24 mouse cellular contexts compared by ENCODE assay signal in genomic region chr9:78493171-78493570, GRCm38 (mm10). TPM values are rescaled to one million over a fixed set of nuclear protein-coding genes. Genes with fewer than 3 reads are reported as not detected.
DNase-seq lines count a peak whose midpoint lies in the region; ATAC-seq lines count a peak whose summit lies in the region.
"Had no signal": no experiment of that assay in that cellular context is flagged by ENCODE, and none has a peak within 500 bp of the region (broad histone marks: within the 10 kb centered on the region; RNA-seq: fewer than 3 reads in every experiment).

No protein-coding gene starts in this region.

- ATAC-seq in forebrain, embryonic 14.5 days: no peak
- ATAC-seq in forebrain, embryonic 11.5 days (replicated peaks; ENCODE audit: low FRiP score): no peak
- 0 out of 2 replicates have a peak, but pooled peaks have one; percentile 39 for ATAC-seq in forebrain, embryonic 16.5 days
- ATAC-seq in intestine, embryonic 16.5 days: no peak
- no peak for ATAC-seq in intestine, embryonic 15.5 days
- ATAC-seq: activated CD4-positive, CD25-positive, alpha-beta regulatory T cell, adult 4 months; CD4-positive, CD25-positive, alpha-beta regulatory T cell, adult 4 months; Patski had no signal

- WGBS in forebrain, embryonic 14.5 days: 66% methylated on average over 7 of the region's 7 CpGs
- 83% methylated on average over 7 of the region's 7 CpGs for WGBS in forebrain, embryonic 11.5 days
- WGBS in forebrain, embryonic 16.5 days: 68% methylated on average over 7 of the region's 7 CpGs
- 87% methylated on average over 7 of the region's 7 CpGs for WGBS in forebrain, embryonic 10.5 days
- WGBS in intestine, embryonic 16.5 days: 90% methylated on average over 7 of the region's 7 CpGs
- 87% methylated on average over 7 of the region's 7 CpGs for WGBS in intestine, embryonic 15.5 days

- no peak overlapping the region for H3K4me3 ChIP-seq in forebrain, embryonic 14.5 days (ENCODE audit: low read depth, low read length)
- H3K4me3 ChIP-seq in forebrain, embryonic 11.5 days (ENCODE audit: low read depth, low read length): no peak overlapping the region
- H3K4me3 ChIP-seq in forebrain, embryonic 16.5 days (replicated peaks; ENCODE audit: low read length): no peak overlapping the region
- H3K4me3 ChIP-seq in forebrain, embryonic 10.5 days: no peak overlapping the region
- no peak overlapping the region for H3K4me3 ChIP-seq in intestine, embryonic 16.5 days (ENCODE audit: low read length)
- no peak overlapping the region for H3K4me3 ChIP-seq in intestine, embryonic 15.5 days (replicated peaks)
- H3K4me3 ChIP-seq: embryonic facial prominence, embryonic 10.5 days; embryonic facial prominence, embryonic 12.5 days had no signal

- H3K4me1 ChIP-seq in forebrain, embryonic 14.5 days (ENCODE audit: control insufficient read depth, insufficient read depth, low read length): peaks cover 4% of the 10 kb centered on the region; the same call in 1 of the 2 replicates
- no peaks in the 10 kb centered on the region for H3K4me1 ChIP-seq in forebrain, embryonic 11.5 days (replicated peaks; ENCODE audit: control insufficient read depth, insufficient read depth, low read length)
- H3K4me1 ChIP-seq in forebrain, embryonic 16.5 days (replicated peaks; ENCODE audit: control insufficient read depth, insufficient read depth, low read length): peaks cover 5% of the 10 kb centered on the region; the same call in 1 of the 2 replicates
- peaks cover 13% of the 10 kb centered on the region for H3K4me1 ChIP-seq in forebrain, embryonic 10.5 days
- H3K4me1 ChIP-seq in intestine, embryonic 16.5 days (ENCODE audit: control insufficient read depth, insufficient read depth, low read length): peaks cover 3% of the 10 kb centered on the region; the same call in 1 of the 2 replicates
- no peaks in the 10 kb centered on the region for H3K4me1 ChIP-seq in intestine, embryonic 15.5 days (replicated peaks)

- H3K4me2 ChIP-seq in forebrain, embryonic 14.5 days (ENCODE audit: low read length): no peak overlapping the region
- no peak overlapping the region for H3K4me2 ChIP-seq in forebrain, embryonic 11.5 days (ENCODE audit: low read depth, low read length, severe bottlenecking)
- H3K4me2 ChIP-seq in forebrain, embryonic 16.5 days (ENCODE audit: low read length): no peak overlapping the region
- H3K4me2 ChIP-seq in intestine, embryonic 16.5 days (ENCODE audit: low read depth, low read length): no peak overlapping the region
- H3K4me2 ChIP-seq in intestine, embryonic 15.5 days (replicated peaks): no peak overlapping the region
- H3K4me2 ChIP-seq: embryonic facial prominence, embryonic 12.5 days had no signal

- peak; percentile 61 for DNase-seq in forebrain, embryonic 14.5 days (ENCODE audit: low spot score)
- no peak for DNase-seq in forebrain, embryonic 11.5 days (ENCODE audit: low spot score)
- DNase-seq in forebrain, embryonic 10.5 days (ENCODE audit: extremely low spot score, low spot score): no peak
- DNase-seq in left cerebral cortex, postnatal 14 days (ENCODE audit: low spot score in 2 of 2): no peak
- DNase-seq: adrenal gland, adult 8-10 months; adrenal gland, postnatal 14 days; adrenal gland, postnatal 36 days; B cell, adult 2 months; cerebellum, adult 11-12 months; cerebellum, adult 2 months; cerebellum, adult 9-10 months; cerebellum, postnatal 10 days; cerebellum, postnatal 25 days had no signal

- H3K27me3 ChIP-seq in forebrain, embryonic 14.5 days (replicated peaks; ENCODE audit: control insufficient read depth, insufficient read depth, low read length): no peaks in the 10 kb centered on the region
- H3K27me3 ChIP-seq in forebrain, embryonic 11.5 days (ENCODE audit: control insufficient read depth, insufficient read depth, low read length): no peaks in the 10 kb centered on the region
- no peaks in the 10 kb centered on the region for H3K27me3 ChIP-seq in forebrain, embryonic 16.5 days (replicated peaks; ENCODE audit: control insufficient read depth, insufficient read depth, low read length)
- no peaks in the 10 kb centered on the region for H3K27me3 ChIP-seq in forebrain, embryonic 10.5 days (ENCODE audit: poor library complexity, severe bottlenecking)
- no peaks in the 10 kb centered on the region for H3K27me3 ChIP-seq in intestine, embryonic 16.5 days (replicated peaks; ENCODE audit: control insufficient read depth, insufficient read depth, low read length)
- no peaks in the 10 kb centered on the region for H3K27me3 ChIP-seq in intestine, embryonic 15.5 days (replicated peaks)
- H3K27me3 ChIP-seq: CH12.LX; embryonic facial prominence, embryonic 12.5 days; Patski had no signal

- H3K36me3 ChIP-seq in forebrain, embryonic 14.5 days (ENCODE audit: control insufficient read depth, insufficient read depth, low read length): no peaks in the 10 kb centered on the region
- no peaks in the 10 kb centered on the region for H3K36me3 ChIP-seq in forebrain, embryonic 11.5 days (ENCODE audit: control insufficient read depth, insufficient read depth, low read length)
- H3K36me3 ChIP-seq in forebrain, embryonic 16.5 days (ENCODE audit: control insufficient read depth, insufficient read depth): no peaks in the 10 kb centered on the region
- no peaks in the 10 kb centered on the region for H3K36me3 ChIP-seq in forebrain, embryonic 10.5 days (replicated peaks)
- no peaks in the 10 kb centered on the region for H3K36me3 ChIP-seq in intestine, embryonic 16.5 days (ENCODE audit: control insufficient read depth, insufficient read depth, low read length)
- no peaks in the 10 kb centered on the region for H3K36me3 ChIP-seq in intestine, embryonic 15.5 days
- H3K36me3 ChIP-seq: embryonic facial prominence, embryonic 10.5 days; embryonic facial prominence, embryonic 12.5 days; G1E had no signal

- H3K9ac ChIP-seq in forebrain, embryonic 14.5 days (ENCODE audit: low read length): no peak overlapping the region
- no peak overlapping the region for H3K9ac ChIP-seq in forebrain, embryonic 11.5 days (ENCODE audit: low read length)
- no peak overlapping the region for H3K9ac ChIP-seq in forebrain, embryonic 16.5 days (replicated peaks; ENCODE audit: low read depth, low read length)
- no peak overlapping the region for H3K9ac ChIP-seq in intestine, embryonic 16.5 days (ENCODE audit: low read depth, low read length)
- H3K9ac ChIP-seq in intestine, embryonic 15.5 days: no peak overlapping the region
- H3K9ac ChIP-seq: embryonic facial prominence, embryonic 12.5 days had no signal

- intact Hi-C loops in left cerebral cortex, postnatal 14 days (cut with DNase I): no loop called here

- no peak overlapping the region for H3K27ac ChIP-seq in forebrain, embryonic 14.5 days (ENCODE audit: low read depth, low read length)
- no peak overlapping the region for H3K27ac ChIP-seq in forebrain, embryonic 11.5 days (ENCODE audit: low read depth, low read length)
- no peak overlapping the region for H3K27ac ChIP-seq in forebrain, embryonic 16.5 days (ENCODE audit: low read length)
- H3K27ac ChIP-seq in forebrain, embryonic 10.5 days: no peak overlapping the region
- peak overlapping the region; percentile 91; the same call in 1 of the 2 replicates for H3K27ac ChIP-seq in intestine, embryonic 16.5 days (ENCODE audit: low read length)
- H3K27ac ChIP-seq in intestine, embryonic 15.5 days: no peak overlapping the region
- H3K27ac ChIP-seq: embryonic facial prominence, embryonic 10.5 days; embryonic facial prominence, embryonic 12.5 days had no signal

- H3K9me3 ChIP-seq in forebrain, embryonic 14.5 days (replicated peaks; ENCODE audit: control insufficient read depth, low read length): no peaks in the 10 kb centered on the region
- no peaks in the 10 kb centered on the region for H3K9me3 ChIP-seq in forebrain, embryonic 11.5 days (ENCODE audit: control insufficient read depth, low read length)
- H3K9me3 ChIP-seq in forebrain, embryonic 16.5 days (ENCODE audit: control insufficient read depth, low read length): no peaks in the 10 kb centered on the region
- no peaks in the 10 kb centered on the region for H3K9me3 ChIP-seq in forebrain, embryonic 10.5 days
- no peaks in the 10 kb centered on the region for H3K9me3 ChIP-seq in intestine, embryonic 16.5 days (ENCODE audit: control insufficient read depth, low read length)
- H3K9me3 ChIP-seq in intestine, embryonic 15.5 days: no peaks in the 10 kb centered on the region
- H3K9me3 ChIP-seq: embryonic facial prominence, embryonic 10.5 days; embryonic facial prominence, embryonic 12.5 days; G1E had no signal

RNA-seq across cellular contexts. Expression of gene Eef1a1, which starts 4.2 kb away (rescaled TPM):
- polyA plus RNA-seq in forebrain, embryonic 14.5 days (2014; fragmentation: Nextera tagmentation; extraction: Ambion mirVana): 4,517 and 5,265 TPM in 2 replicates
- 4,522 and 4,661 TPM in 2 replicates for polyA plus RNA-seq in forebrain, embryonic 11.5 days (2014; fragmentation: Nextera tagmentation; extraction: Ambion mirVana)
- 3,742 and 4,125 TPM in 2 replicates for polyA plus RNA-seq in forebrain, embryonic 16.5 days (2015; fragmentation: Nextera tagmentation; extraction: Ambion mirVana)
- 3,994 and 4,016 TPM in 2 replicates for polyA plus RNA-seq in forebrain, embryonic 10.5 days (2016; fragmentation: Nextera tagmentation; extraction: Ambion mirVana)
- 4,065 and 4,271 TPM in 2 replicates for polyA plus RNA-seq in intestine, embryonic 16.5 days (2015; fragmentation: Nextera tagmentation; extraction: Ambion mirVana)
- polyA plus RNA-seq in intestine, embryonic 15.5 days (2015; fragmentation: Nextera tagmentation; extraction: Ambion mirVana): 4,456 and 4,538 TPM in 2 replicates
- 1,000 to 10,000 TPM; 2,769 to 2,846 TPM for total RNA-seq in left cerebral cortex, postnatal 14 days (2021)

RNA-seq across cellular contexts. Expression of gene Gm17324, which starts 44.6 kb away (rescaled TPM):
- polyA plus RNA-seq in forebrain, embryonic 14.5 days (2014; fragmentation: Nextera tagmentation; extraction: Ambion mirVana): 0.52 and 0.56 TPM in 2 replicates
- polyA plus RNA-seq in forebrain, embryonic 11.5 days (2014; fragmentation: Nextera tagmentation; extraction: Ambion mirVana): 0.72 and 0.80 TPM in 2 replicates
- polyA plus RNA-seq in forebrain, embryonic 16.5 days (2015; fragmentation: Nextera tagmentation; extraction: Ambion mirVana): 1.0 and 1.3 TPM in 2 replicates
- polyA plus RNA-seq in forebrain, embryonic 10.5 days (2016; fragmentation: Nextera tagmentation; extraction: Ambion mirVana): 0.58 and 0.88 TPM in 2 replicates
- 0.24 and 0.48 TPM in 2 replicates for polyA plus RNA-seq in intestine, embryonic 16.5 days (2015; fragmentation: Nextera tagmentation; extraction: Ambion mirVana)
- polyA plus RNA-seq in intestine, embryonic 15.5 days (2015; fragmentation: Nextera tagmentation; extraction: Ambion mirVana): 0.32 and 0.64 TPM in 2 replicates
- 1 to 10 TPM in 1 of 2 experiments, under 1 TPM in 1; 0.74 to 1.3 TPM for total RNA-seq in left cerebral cortex, postnatal 14 days (2021)
- total RNA-seq: adrenal gland, adult 18-20 months; adrenal gland, postnatal 14 days; G1E had no signal
- polyA plus RNA-seq: activated CD4-positive, CD25-positive, alpha-beta regulatory T cell, adult 4 months; Patski had no signal

RNA-seq across cellular contexts. Expression of gene Mto1, which starts 45.2 kb away (rescaled TPM):
- polyA plus RNA-seq in forebrain, embryonic 14.5 days (2014; fragmentation: Nextera tagmentation; extraction: Ambion mirVana): 23.0 and 25.5 TPM in 2 replicates
- 28.0 and 30.6 TPM in 2 replicates for polyA plus RNA-seq in forebrain, embryonic 11.5 days (2014; fragmentation: Nextera tagmentation; extraction: Ambion mirVana)
- 30.7 and 31.1 TPM in 2 replicates for polyA plus RNA-seq in forebrain, embryonic 16.5 days (2015; fragmentation: Nextera tagmentation; extraction: Ambion mirVana)
- 23.5 and 26.1 TPM in 2 replicates for polyA plus RNA-seq in forebrain, embryonic 10.5 days (2016; fragmentation: Nextera tagmentation; extraction: Ambion mirVana)
- 25.0 and 27.0 TPM in 2 replicates for polyA plus RNA-seq in intestine, embryonic 16.5 days (2015; fragmentation: Nextera tagmentation; extraction: Ambion mirVana)
- polyA plus RNA-seq in intestine, embryonic 15.5 days (2015; fragmentation: Nextera tagmentation; extraction: Ambion mirVana): 24.2 and 24.6 TPM in 2 replicates
- 10 to 100 TPM; 24.1 to 26.6 TPM for total RNA-seq in left cerebral cortex, postnatal 14 days (2021)

RNA-seq across cellular contexts. Expression of gene Cgas, which starts 50.1 kb away (rescaled TPM):
- polyA plus RNA-seq in forebrain, embryonic 14.5 days (2014; fragmentation: Nextera tagmentation; extraction: Ambion mirVana): 0.50 and 0.51 TPM in 2 replicates
- polyA plus RNA-seq in forebrain, embryonic 11.5 days (2014; fragmentation: Nextera tagmentation; extraction: Ambion mirVana): 0.39 and 0.44 TPM in 2 replicates
- polyA plus RNA-seq in forebrain, embryonic 16.5 days (2015; fragmentation: Nextera tagmentation; extraction: Ambion mirVana): 0.54 and 0.84 TPM in 2 replicates
- 0.27 and 0.32 TPM in 2 replicates for polyA plus RNA-seq in forebrain, embryonic 10.5 days (2016; fragmentation: Nextera tagmentation; extraction: Ambion mirVana)
- polyA plus RNA-seq in intestine, embryonic 16.5 days (2015; fragmentation: Nextera tagmentation; extraction: Ambion mirVana): 1.6 and 1.9 TPM in 2 replicates
- 2.3 and 2.4 TPM in 2 replicates for polyA plus RNA-seq in intestine, embryonic 15.5 days (2015; fragmentation: Nextera tagmentation; extraction: Ambion mirVana)
- under 1 TPM; 0.53 to 0.77 TPM for total RNA-seq in left cerebral cortex, postnatal 14 days (2021)
- total RNA-seq: CH12.LX had no signal
